Mouse (Mus musculus): ENCODE measurements around the gene Atrip. TPM values are rescaled to one million over a fixed set of nuclear protein-coding genes. Genes with fewer than 3 reads are reported as not detected.

The Atrip gene
- total and polyA plus RNA-seq, 2 experiments from 2014 or later = 34.6 to 45.2 TPM

GRCm38 (mm10) chr9:109081749-109082123, 7.8 kb upstream of the Atrip start:
- H3K9me3 ChIP-seq (ENCODE audit: low read length) = no peaks in the 10 kb centered on the region
- TF ChIP-seq CTCF (IDR thresholded peaks at IDR 0.05; ENCODE audit: low read depth) = no peak
- ATAC-seq = peak; percentile 10; the same call in 1 of the 2 replicates
- H3K4me3 ChIP-seq (ENCODE audit: low read depth, low read length) = peak overlapping the region; percentile 71
- H3K4me2 ChIP-seq (ENCODE audit: low read depth) = peak overlapping the region; percentile 76
- no peaks in the 10 kb centered on the region for H3K27me3 ChIP-seq (ENCODE audit: insufficient read depth, low read length)
- no peak for DNase-seq
- peaks cover 14% of the 10 kb centered on the region; the same call in 1 of the 2 replicates for H3K36me3 ChIP-seq (ENCODE audit: insufficient read depth)
- H3K4me1 ChIP-seq (ENCODE audit: insufficient read depth) = peaks cover 6% of the 10 kb centered on the region; the same call in 1 of the 2 replicates
- WGBS = 7% methylated on average over 11 of the region's 11 CpGs
- H3K27ac ChIP-seq (ENCODE audit: low read depth, low read length) = peak overlapping the region; percentile 76
- H3K9ac ChIP-seq = peak overlapping the region; percentile 76

- H3K4me3 ChIP-seq (ENCODE audit: low read depth, low read length) = no peak overlapping the region
Measured at GRCm38 (mm10) chr9:109080516-109080915, 6.6 kb upstream of the Atrip start.

DNA sequence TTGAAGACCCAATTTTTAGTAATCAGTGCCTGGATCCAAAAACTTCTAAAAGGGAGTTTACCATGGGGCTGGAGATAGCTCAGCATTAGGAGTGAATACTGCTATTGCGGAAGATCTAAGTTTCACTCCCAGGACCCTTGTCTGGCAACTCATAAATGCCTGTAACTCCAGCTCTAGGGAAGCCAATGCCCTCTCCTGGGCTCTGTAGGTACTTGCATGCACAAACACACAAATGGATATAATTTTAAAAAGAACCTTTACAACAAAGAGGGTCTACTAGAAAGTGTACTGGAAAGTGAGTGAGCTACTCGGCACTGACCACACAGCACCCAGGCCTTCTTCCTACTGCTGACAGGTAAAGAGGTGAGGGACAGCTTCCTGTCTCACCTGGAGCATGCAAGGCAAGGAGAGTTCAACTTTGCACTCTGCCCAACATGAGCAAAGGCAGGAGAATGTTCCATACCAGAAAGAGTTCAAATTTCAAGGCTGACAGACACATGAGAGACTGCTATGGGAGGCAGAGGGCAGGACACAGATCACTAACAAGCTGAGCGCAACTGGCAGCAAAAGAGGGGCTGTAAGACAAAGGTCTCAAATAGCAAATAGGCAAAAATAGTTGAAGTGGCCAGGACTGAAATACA, 5.7 kb downstream of the Atrip start:
- Histone ChIP-seq H3K27me3 (ENCODE audit: insufficient read depth, low read length) (no peaks in the 10 kb centered on the region), H3K27ac (ENCODE audit: low read depth, low read length) (no peak overlapping the region), H3K4me2 (ENCODE audit: low read depth) (no peak overlapping the region), H3K36me3 (ENCODE audit: insufficient read depth) (peaks cover 81% of the 10 kb centered on the region), H3K9ac (no peak overlapping the region), H3K4me3 (ENCODE audit: low read depth, low read length) (no peak overlapping the region), H3K9me3 (ENCODE audit: low read length) (no peaks in the 10 kb centered on the region), H3K4me1 (ENCODE audit: insufficient read depth) (peaks cover 10% of the 10 kb centered on the region; the same call in 1 of the 2 replicates)
- 92% methylated on average over 3 of the region's 3 CpGs for WGBS
- no peak for ATAC-seq
- peak; percentile 37 for TF ChIP-seq CTCF (IDR thresholded peaks at IDR 0.05; ENCODE audit: low read depth)
- no peak for DNase-seq

More at GRCm38 (mm10) chr9:109080516-109080915, 6.6 kb upstream of the Atrip start:
- Histone ChIP-seq H3K4me1 (ENCODE audit: insufficient read depth) (peaks cover 6% of the 10 kb centered on the region; the same call in 1 of the 2 replicates), H3K27ac (ENCODE audit: low read depth, low read length) (no peak overlapping the region), H3K4me2 (ENCODE audit: low read depth) (no peak overlapping the region), H3K27me3 (ENCODE audit: insufficient read depth, low read length) (no peaks in the 10 kb centered on the region), H3K9ac (no peak overlapping the region), H3K9me3 (ENCODE audit: low read length) (no peaks in the 10 kb centered on the region), H3K36me3 (ENCODE audit: insufficient read depth) (peaks cover 14% of the 10 kb centered on the region; the same call in 1 of the 2 replicates)
- no peak for DNase-seq
- no peak for ATAC-seq
- no peak for TF ChIP-seq CTCF (IDR thresholded peaks at IDR 0.05; ENCODE audit: low read depth)
- WGBS = 89% methylated on average over 3 of the region's 3 CpGs

- Histone ChIP-seq H3K4me3 (ENCODE audit: low read depth, low read length) (no peak overlapping the region), H3K27ac (ENCODE audit: low read depth, low read length) (no peak overlapping the region), H3K4me1 (ENCODE audit: insufficient read depth) (no peaks in the 10 kb centered on the region), H3K36me3 (ENCODE audit: insufficient read depth) (peaks cover 83% of the 10 kb centered on the region), H3K9me3 (ENCODE audit: low read length) (no peaks in the 10 kb centered on the region), H3K27me3 (ENCODE audit: insufficient read depth, low read length) (no peaks in the 10 kb centered on the region), H3K4me2 (ENCODE audit: low read depth) (no peak overlapping the region), H3K9ac (no peak overlapping the region)
- no peak for TF ChIP-seq CTCF (IDR thresholded peaks at IDR 0.05; ENCODE audit: low read depth)
- ATAC-seq = no peak
- 86% methylated on average over 5 of the region's 5 CpGs for WGBS
- no peak for DNase-seq
Measured at GRCm38 (mm10) chr9:109060898-109061295, 13.0 kb downstream of the Atrip start.

DNA sequence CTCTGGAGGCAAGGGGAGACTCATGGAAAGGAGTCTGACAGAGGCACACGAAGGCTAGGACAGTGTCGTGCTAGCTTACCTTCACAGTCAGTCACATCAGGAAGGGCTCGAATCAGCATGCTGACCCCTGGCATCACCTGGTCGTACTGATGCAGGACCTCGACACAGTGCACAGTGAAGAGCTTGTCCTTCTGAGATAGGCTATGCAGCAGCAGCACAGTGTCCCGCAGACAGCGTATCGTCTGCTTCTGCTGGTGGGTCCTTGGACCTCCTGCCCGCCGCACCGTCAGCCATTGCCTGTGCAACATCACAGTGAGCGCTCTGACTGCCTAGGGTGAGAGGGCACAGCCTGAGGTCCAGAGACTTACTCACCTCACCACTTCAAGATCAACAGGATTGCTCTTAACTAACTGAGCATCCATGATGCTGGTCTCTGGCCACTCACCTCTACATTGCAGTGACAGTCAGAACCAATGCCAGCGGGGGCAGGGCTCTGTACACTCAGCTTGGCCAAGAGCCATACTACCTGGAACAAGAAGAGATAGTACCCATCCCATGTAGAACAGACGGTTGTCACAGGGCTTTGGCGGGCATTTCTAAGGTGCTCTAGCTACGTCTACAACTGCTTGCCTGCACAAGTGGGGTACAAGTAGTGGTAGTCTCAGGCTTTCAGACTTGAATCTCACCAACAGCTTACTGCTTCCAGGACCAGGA, 13.6 kb downstream of the Atrip start:
- H3K9ac ChIP-seq = no peak overlapping the region
- H3K4me1 ChIP-seq (ENCODE audit: insufficient read depth) = no peaks in the 10 kb centered on the region
- TF ChIP-seq CTCF (IDR thresholded peaks at IDR 0.05; ENCODE audit: low read depth) = no peak
- no peak overlapping the region for H3K27ac ChIP-seq (ENCODE audit: low read depth, low read length)
- H3K27me3 ChIP-seq (ENCODE audit: insufficient read depth, low read length) = no peaks in the 10 kb centered on the region
- no peak overlapping the region for H3K4me3 ChIP-seq (ENCODE audit: low read depth, low read length)
- no peak for DNase-seq
- no peak overlapping the region for H3K4me2 ChIP-seq (ENCODE audit: low read depth)
- peaks cover 77% of the 10 kb centered on the region for H3K36me3 ChIP-seq (ENCODE audit: insufficient read depth)
- no peak for ATAC-seq
- no peaks in the 10 kb centered on the region for H3K9me3 ChIP-seq (ENCODE audit: low read length)
- WGBS = 90% methylated on average over 16 of the region's 16 CpGs

GRCm38 (mm10) chr9:109059136-109059903, 14.6 kb downstream of the Atrip start, which contains the start of gene Trex1:
TSS of gene Trex1 (minus strand) at chr9:109059734.
- no peaks in the 10 kb centered on the region for H3K9me3 ChIP-seq (ENCODE audit: low read length)
- no peaks in the 10 kb centered on the region for H3K27me3 ChIP-seq (ENCODE audit: insufficient read depth, low read length)
- H3K27ac ChIP-seq (ENCODE audit: low read depth, low read length) = peak within 1 kb of the TSS; percentile 84
- no peaks in the 10 kb centered on the region for H3K4me1 ChIP-seq (ENCODE audit: insufficient read depth)
- 25% methylated on average over 15 of the region's 15 CpGs for WGBS
- TF ChIP-seq CTCF (IDR thresholded peaks at IDR 0.05; ENCODE audit: low read depth) = peak; percentile 97
- peak; percentile 88 for DNase-seq
- H3K4me2 ChIP-seq (ENCODE audit: low read depth) = peak within 1 kb of the TSS; percentile 60
- H3K36me3 ChIP-seq (ENCODE audit: insufficient read depth) = peaks cover 67% of the 10 kb centered on the region
- peak; percentile 85 for ATAC-seq
- H3K4me3 ChIP-seq (ENCODE audit: low read depth, low read length) = peak within 1 kb of the TSS; percentile 39
- H3K9ac ChIP-seq = peak within 1 kb of the TSS; percentile 63

Measured in forebrain, postnatal 0 days (tissue).